In genomic region chr19:10290153-10290945, GRCm38 (mm10) we compare ENCODE assay signal across 9 mouse cellular contexts. TPM values are rescaled to one million over a fixed set of nuclear protein-coding genes. Genes with fewer than 3 reads are reported as not detected.
A peak's percentile ranks its signal among the peaks of the same experiment; 100 is the strongest.
DNase-seq lines count a peak whose midpoint lies in the region; ATAC-seq and TF ChIP-seq lines count a peak whose summit lies in the region.
"Had no signal": no experiment of that assay in that cellular context is flagged by ENCODE, and none has a peak within 500 bp of the region (broad histone marks: within the 10 kb centered on the region; RNA-seq: fewer than 3 reads in every experiment).

No protein-coding gene starts in this region.

- H3K4me1 ChIP-seq in heart, embryonic 12.5 days (replicated peaks), result peaks cover 45% of the 10 kb centered on the region
- H3K4me1 ChIP-seq in small intestine, adult 2 months (ENCODE audit: control insufficient read depth, insufficient read depth, insufficient read length, low read length), result peaks cover 58% of the 10 kb centered on the region
- H3K4me1 ChIP-seq in forebrain, embryonic 12.5 days, result peaks cover 13% of the 10 kb centered on the region

- no peak overlapping the region for H3K4me3 ChIP-seq in heart, embryonic 12.5 days
- H3K4me3 ChIP-seq in small intestine, adult 2 months (ENCODE audit: low read depth, low read length), result no peak overlapping the region
- H3K4me3 ChIP-seq in forebrain, embryonic 12.5 days (replicated peaks), result no peak overlapping the region
- H3K4me3 ChIP-seq: midbrain, embryonic 12.5 days had no signal

- no peak for ATAC-seq in heart, embryonic 12.5 days (ENCODE audit: insufficient number of reproducible peaks, low FRiP score)
- no peak for ATAC-seq in forebrain, embryonic 12.5 days (ENCODE audit: low FRiP score)

- WGBS in heart, embryonic 12.5 days, result 52% methylated on average over 16 of the region's 16 CpGs
- 25% methylated on average over 16 of the region's 16 CpGs for WGBS in small intestine, adult 2 months
- WGBS in forebrain, embryonic 12.5 days, result 76% methylated on average over 16 of the region's 16 CpGs

- H3K4me2 ChIP-seq in heart, embryonic 12.5 days, result no peak overlapping the region
- H3K4me2 ChIP-seq in forebrain, embryonic 12.5 days, result no peak overlapping the region
- H3K4me2 ChIP-seq: midbrain, embryonic 12.5 days had no signal

- TF ChIP-seq CTCF in small intestine, adult 2 months (IDR thresholded peaks at IDR 0.05; ENCODE audit: extremely low read depth, insufficient read length, insufficient replicate concordance, low read depth, low read length), result no peak

- peaks cover 4% of the 10 kb centered on the region; the same call in 1 of the 2 replicates for H3K27me3 ChIP-seq in heart, embryonic 12.5 days (replicated peaks)
- H3K27me3 ChIP-seq in small intestine, adult 2 months (ENCODE audit: control insufficient read depth, insufficient read depth, low read length), result no peaks in the 10 kb centered on the region
- H3K27me3 ChIP-seq in forebrain, embryonic 12.5 days, result 0 out of 2 replicates have a peak, but pooled peaks cover under 1% of the 10 kb centered on the region
- H3K27me3 ChIP-seq: midbrain, embryonic 12.5 days had no signal

- peak; percentile 99 for DNase-seq in heart, adult 11 months
- peak; percentile 35 to 80 for DNase-seq in urinary bladder, postnatal 36 days (ENCODE audit: low spot score in 2 of 2)
- DNase-seq in urinary bladder, adult 2 months (ENCODE audit: low spot score), result no peak
- peak; percentile 72 to 83 for DNase-seq in kidney, postnatal 4 days
- no peak for DNase-seq in B cell, adult 2 months

- H3K27ac ChIP-seq in heart, embryonic 12.5 days (ENCODE audit: poor library complexity, severe bottlenecking), result no peak overlapping the region
- H3K27ac ChIP-seq in small intestine, adult 2 months (ENCODE audit: insufficient read depth, low read depth, low read length), result peak overlapping the region; percentile 62
- no peak overlapping the region for H3K27ac ChIP-seq in forebrain, embryonic 12.5 days
- H3K27ac ChIP-seq: midbrain, embryonic 12.5 days had no signal

- TF ChIP-seq POLR2A in small intestine, adult 2 months (IDR thresholded peaks at IDR 0.05; ENCODE audit: low read depth, low read length), result no peak

- no peaks in the 10 kb centered on the region for H3K9me3 ChIP-seq in heart, embryonic 12.5 days (replicated peaks)
- no peaks in the 10 kb centered on the region for H3K9me3 ChIP-seq in forebrain, embryonic 12.5 days
- H3K9me3 ChIP-seq: midbrain, embryonic 12.5 days had no signal

- no peak overlapping the region for H3K9ac ChIP-seq in heart, embryonic 12.5 days
- no peak overlapping the region for H3K9ac ChIP-seq in forebrain, embryonic 12.5 days
- H3K9ac ChIP-seq: midbrain, embryonic 12.5 days had no signal

- H3K36me3 ChIP-seq in heart, embryonic 12.5 days, result no peaks in the 10 kb centered on the region
- H3K36me3 ChIP-seq in small intestine, adult 2 months (ENCODE audit: control insufficient read depth, insufficient read depth, low read length), result no peaks in the 10 kb centered on the region
- no peaks in the 10 kb centered on the region for H3K36me3 ChIP-seq in forebrain, embryonic 12.5 days (replicated peaks)
- H3K36me3 ChIP-seq: midbrain, embryonic 12.5 days had no signal

RNA-seq across cellular contexts. Expression of gene Dagla, which starts 14.3 kb away (rescaled TPM):
- 1.3 and 1.5 TPM in 2 replicates for polyA plus RNA-seq in heart, embryonic 12.5 days (2016; fragmentation: Nextera tagmentation; extraction: Ambion mirVana)
- 5.5 and 6.4 TPM in 2 replicates for polyA plus RNA-seq in urinary bladder, adult 2 months (2012; rRNA removed)
- 5.6 and 8.7 TPM in 2 replicates for polyA plus RNA-seq in small intestine, adult 2 months (2012; rRNA removed)
- 3.6 TPM in 2 replicates for polyA plus RNA-seq in forebrain, embryonic 12.5 days (2016; fragmentation: Nextera tagmentation; extraction: Ambion mirVana)

RNA-seq across cellular contexts. Expression of gene Myrf, which starts 49.8 kb away (rescaled TPM):
- polyA plus RNA-seq in heart, embryonic 12.5 days (2016; fragmentation: Nextera tagmentation; extraction: Ambion mirVana), result 16.2 and 16.5 TPM in 2 replicates
- 3.8 and 4.3 TPM in 2 replicates for polyA plus RNA-seq in urinary bladder, adult 2 months (2012; rRNA removed)
- polyA plus RNA-seq in small intestine, adult 2 months (2012; rRNA removed), result 58.3 and 65.5 TPM in 2 replicates
- polyA plus RNA-seq in forebrain, embryonic 12.5 days (2016; fragmentation: Nextera tagmentation; extraction: Ambion mirVana), result 0.72 and 0.87 TPM in 2 replicates

Comparison
In these comparisons a context has a peak if more than half of its experiments do, and no peak if none do; other contexts are left out.
1. DNase-seq: peak in heart, adult 11 months (single experiment), urinary bladder, postnatal 36 days (2 of 2) and kidney, postnatal 4 days (2 of 2); none in urinary bladder, adult 2 months (single experiment) and B cell, adult 2 months (0 of 2).